Mouse (Mus musculus) kidney, adult 2 months (tissue): ENCODE data around the gene Lrmp. TPM values are rescaled to one million over a fixed set of nuclear protein-coding genes. Genes with fewer than 3 reads are reported as not detected.

Experiments used
- DNase-seq: peaks from one replicate; pipeline ENCODE4 v3.0.0; 2021
- H3K27ac ChIP-seq: fragments of 200-500 bp; 2 replicates; pipeline ENCODE4 v1.5.1; 2012; ENCODE audit warnings: low read depth, low read length, control low read depth, inconsistent platforms; ENCODE audit not compliant: insufficient read depth
- H3K27me3 ChIP-seq: fragments of 200-500 bp; replicated peaks from 2 replicates; pipeline ENCODE4 v1.6.1; 2012; ENCODE audit warnings: mild to moderate bottlenecking, moderate library complexity, low read length, inconsistent platforms; ENCODE audit not compliant: control insufficient read depth, insufficient read depth
- H3K36me3 ChIP-seq: fragments of 200-500 bp; 2 replicates; pipeline ENCODE4 v1.6.1; 2012; ENCODE audit warnings: mild to moderate bottlenecking, moderate library complexity, low read length, inconsistent platforms; ENCODE audit not compliant: control insufficient read depth, insufficient read depth
- H3K4me1 ChIP-seq: fragments of 200-500 bp; 2 replicates; pipeline ENCODE4 v1.6.1; 2011; ENCODE audit warnings: low read length; ENCODE audit not compliant: control insufficient read depth, insufficient read depth
- H3K4me3 ChIP-seq: fragments of 200-500 bp; 2 replicates; pipeline ENCODE4 v1.5.1; 2011; ENCODE audit warnings: mild to moderate bottlenecking, low read depth, low read length, control low read depth; ENCODE audit not compliant: insufficient read depth
- CTCF ChIP-seq: fragments of 200-500 bp; conservative IDR thresholded peaks from 2 replicates; pipeline ENCODE4 v1.5.1; 2011; ENCODE audit warnings: low read depth, mild to moderate bottlenecking, control low read depth, low read length, moderate library complexity, mixed read lengths; ENCODE audit not compliant: insufficient read depth, insufficient read length
- POLR2A ChIP-seq: fragments of 200-500 bp; IDR thresholded peaks from one replicate; pipeline ENCODE4 v1.6.1; 2011; ENCODE audit warnings: low read depth, low read length, control low read depth
- WGBS: fragments of 180-500 bp; shearing (Covaris S2); methylation state at CpG from one replicate; pipeline ENCODE4 v1.1.7; 2018; 5-methylcytosine and 5-hydroxymethylcytosine counted together
- polyA plus RNA-seq: library from polyadenylated mRNA; depleted of rRNA; stranded (reverse); fragments of >200 nt; gene quantifications from 2 replicates; pipeline ENCODE4 v1.2.3, GENCODE M21; 2012; rRNA removed

Lrmp gene
- 2.8 and 6.4 TPM in 2 replicates for polyA plus RNA-seq

DNA sequence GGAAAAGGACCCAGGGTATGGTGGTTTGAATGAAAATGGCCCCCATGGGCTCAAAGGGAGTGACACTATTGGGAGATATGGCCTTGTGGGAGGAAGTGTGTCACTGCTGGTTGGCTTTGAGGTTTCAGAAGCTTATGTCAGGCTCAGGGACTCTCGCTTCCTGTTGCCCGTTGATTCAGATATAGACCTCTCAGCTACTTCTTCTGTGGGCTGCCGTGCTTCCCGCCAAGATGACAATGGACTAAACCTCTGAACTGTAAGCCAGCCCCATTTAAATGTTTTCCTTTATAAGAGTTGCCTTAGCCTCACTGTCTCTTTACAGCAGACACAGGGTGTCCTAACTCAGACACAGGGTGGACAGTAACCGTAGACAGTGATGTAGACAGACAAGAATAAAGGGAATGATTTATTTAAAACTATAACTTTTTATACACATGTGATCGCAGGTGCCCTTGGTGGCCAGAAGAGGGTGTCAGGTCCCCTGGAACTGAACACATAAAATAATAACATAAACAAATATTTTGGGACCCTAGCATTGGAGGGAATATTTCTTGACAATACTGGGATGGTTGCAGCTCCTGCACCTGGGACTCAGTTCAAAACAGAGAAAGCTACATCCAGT is at the start of gene Lrmp:
Lrmp (plus strand) TSS at position 178 of the 622 bp plus-strand sequence.
- no peak within 1 kb of the TSS for H3K27ac ChIP-seq

DNA sequence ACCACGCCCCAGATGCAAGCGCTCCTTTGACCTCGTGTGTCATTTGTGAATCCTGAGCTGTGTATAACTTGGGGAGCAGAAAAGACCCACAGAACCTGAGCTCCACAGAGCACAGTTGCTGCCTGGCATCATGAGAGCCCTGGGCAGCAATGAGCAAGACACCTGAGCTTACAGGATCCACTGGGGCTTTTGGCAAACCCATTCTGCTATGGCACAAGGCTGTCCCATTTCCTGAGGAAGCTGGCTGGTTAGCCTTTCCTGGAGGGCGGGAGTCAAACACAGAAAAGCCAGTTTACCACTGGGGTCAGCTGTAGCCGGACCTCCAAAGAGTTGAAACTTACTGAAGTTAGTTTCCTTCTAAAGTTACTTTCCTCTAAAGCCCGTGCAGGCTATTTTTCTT is 49.0 kb upstream of the Lrmp start:
- Histone ChIP-seq H3K27ac (no peak overlapping the region), H3K4me3 (no peak overlapping the region), H3K27me3 (no peaks in the 10 kb centered on the region), H3K36me3 (no peaks in the 10 kb centered on the region), H3K4me1 (no peaks in the 10 kb centered on the region)
- no peak for DNase-seq
- WGBS, result 74% methylated on average over 6 of the region's 6 CpGs
- no peak for TF ChIP-seq CTCF
- no peak for TF ChIP-seq POLR2A

More for the DNA sequence above, at the start of gene Lrmp:
- no peaks in the 10 kb centered on the region for H3K4me1 ChIP-seq
- WGBS, result 80% methylated on average over 6 of the region's 6 CpGs
- H3K4me3 ChIP-seq, result no peak within 1 kb of the TSS
- no peaks in the 10 kb centered on the region for H3K36me3 ChIP-seq
- no peaks in the 10 kb centered on the region for H3K27me3 ChIP-seq
- TF ChIP-seq POLR2A (no peak), CTCF (no peak)
- no peak for DNase-seq

DNA sequence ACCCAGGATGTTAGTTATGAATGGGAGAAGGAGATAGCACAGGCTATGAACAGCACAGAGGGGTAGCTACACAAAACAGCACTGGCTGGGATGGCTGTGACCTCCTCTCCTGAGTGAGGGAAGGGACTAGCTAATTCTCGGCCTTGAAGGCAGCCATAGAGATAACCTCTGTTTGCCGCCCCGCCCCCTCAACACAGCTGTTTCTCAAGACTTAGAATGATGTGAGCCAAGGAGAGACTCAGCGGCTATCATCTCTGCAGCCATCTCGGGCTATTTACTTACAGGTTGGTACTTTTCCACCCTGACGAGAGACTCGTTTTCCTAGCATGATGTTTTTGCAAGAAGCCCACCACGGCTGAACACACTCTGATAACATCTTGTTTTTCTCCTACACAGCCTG is 47.8 kb upstream of the Lrmp start:
- TF ChIP-seq CTCF, result no peak
- H3K4me3 ChIP-seq, result no peak overlapping the region
- WGBS, result 83% methylated on average over 8 of the region's 8 CpGs
- no peak for DNase-seq
- no peaks in the 10 kb centered on the region for H3K4me1 ChIP-seq
- H3K27me3 ChIP-seq, result no peaks in the 10 kb centered on the region
- H3K36me3 ChIP-seq, result no peaks in the 10 kb centered on the region
- H3K27ac ChIP-seq, result no peak overlapping the region

DNA sequence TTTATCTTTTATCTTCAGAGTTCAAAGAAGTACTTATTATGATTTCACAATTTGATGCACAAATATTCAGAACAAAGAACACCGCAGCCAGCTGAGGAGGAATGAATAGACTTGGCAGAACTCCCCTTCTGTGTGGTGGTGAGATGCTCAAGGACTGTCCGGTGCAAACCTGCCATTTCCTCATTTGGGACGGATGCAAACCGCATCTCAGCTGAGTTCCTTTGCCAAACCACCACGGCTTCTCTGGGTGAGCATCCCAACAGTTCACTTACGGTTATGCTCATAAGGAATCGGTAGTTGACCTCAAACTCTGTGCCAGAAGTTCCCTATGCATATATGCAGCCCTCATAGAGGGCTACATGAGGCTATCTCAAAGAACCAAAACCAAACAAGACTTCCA is 46.1 kb upstream of the Lrmp start:
- DNase-seq, result no peak
- TF ChIP-seq CTCF (no peak), POLR2A (no peak)
- Histone ChIP-seq H3K27me3 (no peaks in the 10 kb centered on the region), H3K27ac (no peak overlapping the region), H3K4me1 (no peaks in the 10 kb centered on the region), H3K4me3 (no peak overlapping the region), H3K36me3 (no peaks in the 10 kb centered on the region)
- 92% methylated on average over 7 of the region's 7 CpGs for WGBS

DNA sequence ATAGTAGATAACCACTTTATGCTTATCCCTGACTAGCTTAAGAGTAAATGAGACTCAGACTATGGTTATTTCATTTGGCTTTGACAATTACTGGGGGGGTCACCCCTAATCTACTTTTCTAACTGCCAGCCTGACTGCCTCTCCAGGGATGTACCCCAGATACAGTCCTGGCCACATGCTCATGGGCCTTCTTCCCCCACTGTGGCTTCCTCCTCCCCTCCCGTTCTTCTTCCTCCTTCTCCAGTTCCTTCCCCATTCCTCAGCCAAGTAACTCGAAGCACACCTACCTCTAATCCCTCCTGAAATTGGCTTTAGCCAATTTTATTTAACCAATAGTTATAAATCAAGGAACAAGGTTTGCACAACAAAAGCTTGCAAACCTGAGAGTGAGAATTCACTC is 45.5 kb upstream of the Lrmp start:
- Histone ChIP-seq H3K4me1 (no peaks in the 10 kb centered on the region), H3K4me3 (no peak overlapping the region), H3K36me3 (no peaks in the 10 kb centered on the region), H3K27ac (no peak overlapping the region), H3K27me3 (no peaks in the 10 kb centered on the region)
- no peak for TF ChIP-seq CTCF
- TF ChIP-seq POLR2A, result no peak
- WGBS, result 80% methylated on average over 2 of the region's 2 CpGs
- no peak for DNase-seq

DNA sequence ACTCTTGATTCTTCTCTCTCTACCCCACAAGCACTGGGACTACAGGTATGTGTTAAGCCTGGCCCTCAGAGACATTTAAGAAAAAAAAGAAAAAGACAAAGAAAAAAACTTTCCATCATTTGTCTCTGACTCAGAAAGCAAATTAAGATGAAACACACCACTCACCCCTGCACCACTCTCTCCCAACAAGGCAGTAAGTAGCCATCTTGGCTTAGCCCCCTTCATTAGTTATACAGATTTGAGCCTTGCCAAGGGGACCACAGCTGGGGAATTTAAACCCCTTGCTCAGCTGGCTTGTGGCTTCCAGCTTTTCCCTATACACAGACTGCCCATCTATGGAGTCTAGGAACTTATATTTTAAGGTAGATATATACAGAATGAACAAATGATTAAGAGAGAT is 41.0 kb upstream of the Lrmp start:
- H3K27me3 ChIP-seq, result no peaks in the 10 kb centered on the region
- no peaks in the 10 kb centered on the region for H3K4me1 ChIP-seq
- DNase-seq, result no peak
- H3K36me3 ChIP-seq, result no peaks in the 10 kb centered on the region
- no peak overlapping the region for H3K4me3 ChIP-seq
- no peak overlapping the region for H3K27ac ChIP-seq
- TF ChIP-seq CTCF (no peak), POLR2A (no peak)

DNA sequence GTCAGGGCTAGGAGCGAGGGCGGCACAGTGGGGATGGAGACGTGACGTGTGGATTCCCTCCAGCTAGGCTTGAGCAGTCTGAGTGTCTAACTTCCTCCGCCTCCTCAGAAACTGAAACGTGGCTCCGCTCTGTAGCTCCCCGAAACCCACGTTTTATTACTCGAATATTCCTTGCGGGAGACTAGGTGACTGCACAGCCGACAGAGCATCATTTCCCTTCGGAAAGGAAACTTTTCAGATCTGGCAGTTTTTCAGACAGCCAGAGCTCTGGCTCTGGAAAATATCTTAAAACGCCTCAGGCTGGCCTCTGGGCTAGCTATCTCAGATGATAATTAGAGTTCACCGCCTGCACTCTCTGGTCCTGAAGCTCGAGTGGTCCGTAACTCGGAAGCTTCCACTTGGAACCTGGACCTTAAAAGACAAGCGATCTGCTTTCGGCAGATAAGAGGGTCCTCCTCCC is 40.3 kb upstream of the Lrmp start:
- no peaks in the 10 kb centered on the region for H3K27me3 ChIP-seq
- peak overlapping the region; percentile 7; the same call in 1 of the 2 replicates for H3K4me3 ChIP-seq
- H3K4me1 ChIP-seq, result no peaks in the 10 kb centered on the region
- no peaks in the 10 kb centered on the region for H3K36me3 ChIP-seq
- TF ChIP-seq POLR2A (no peak), CTCF (no peak)
- H3K27ac ChIP-seq, result no peak overlapping the region
- DNase-seq, result no peak
- WGBS, result 2% methylated on average over 20 of the region's 20 CpGs
